Mouse (Mus musculus) left cerebral cortex, adult 2 months (tissue): Measurements from ENCODE around the gene Car7. TPM values are rescaled to one million over a fixed set of nuclear protein-coding genes. Genes with fewer than 3 reads are reported as not detected.
A peak's percentile ranks its signal among the peaks of the same experiment; 100 is the strongest.

Experiments
- DNase-seq, 2 experiments: peaks; one replicate each; pipeline ENCODE4 v3.0.0; 2021 to 2022; ENCODE audit warnings: low spot score in 2 of 2, mixed read lengths in 1 of 2; ENCODE audit errors: extremely low spot score in 1 of 2
- H3K27ac ChIP-seq: fragments of 200-600 bp; 2 replicates; pipeline ENCODE4 v1.8.1; 2022
- H3K4me3 ChIP-seq: fragments of 200-600 bp; 2 replicates; pipeline ENCODE4 v1.8.1; 2022
- CTCF ChIP-seq: fragments of 200-600 bp; IDR thresholded peaks from 2 replicates; pipeline ENCODE4 v1.8.1; 2022; ENCODE audit warnings: antibody characterized with exemption, mild to moderate bottlenecking, moderate library complexity
- intact Hi-C: fragments of 180-260 bp; cut with DNase I; formaldehyde crosslinking; loops from one replicate; pipeline ENCODE4 v1.15.1; 2025
- long read RNA-seq, 2 experiments: library from polyadenylated mRNA; stranded (forward); transcript quantifications; one replicate each; pipeline ENCODE4 v2.0.0; 2021; ENCODE audit warnings: borderline mapping rate in 2 of 2
- total RNA-seq, 2 experiments: library from RNA; stranded (reverse); gene quantifications; 2 replicates each; pipeline ENCODE4 v1.2.3; 2021

The Car7 gene
- total RNA-seq = 10 to 100 TPM; 31.9 to 32.3 TPM
- long read RNA-seq, experiment 1, partial matches to known transcripts = 1 of 13 reads
- long read RNA-seq, experiment 1, other reads (novel, unspliced or antisense) = 5 of 13 reads
- long read RNA-seq, experiment 2, transcript Car7-201 (7 exons, 1,538 nt) = major isoform, 7 of 23 reads
- long read RNA-seq, experiment 2, partial matches to known transcripts = 5 of 23 reads
- long read RNA-seq, experiment 2, other reads (novel, unspliced or antisense) = 8 of 23 reads

DNA sequence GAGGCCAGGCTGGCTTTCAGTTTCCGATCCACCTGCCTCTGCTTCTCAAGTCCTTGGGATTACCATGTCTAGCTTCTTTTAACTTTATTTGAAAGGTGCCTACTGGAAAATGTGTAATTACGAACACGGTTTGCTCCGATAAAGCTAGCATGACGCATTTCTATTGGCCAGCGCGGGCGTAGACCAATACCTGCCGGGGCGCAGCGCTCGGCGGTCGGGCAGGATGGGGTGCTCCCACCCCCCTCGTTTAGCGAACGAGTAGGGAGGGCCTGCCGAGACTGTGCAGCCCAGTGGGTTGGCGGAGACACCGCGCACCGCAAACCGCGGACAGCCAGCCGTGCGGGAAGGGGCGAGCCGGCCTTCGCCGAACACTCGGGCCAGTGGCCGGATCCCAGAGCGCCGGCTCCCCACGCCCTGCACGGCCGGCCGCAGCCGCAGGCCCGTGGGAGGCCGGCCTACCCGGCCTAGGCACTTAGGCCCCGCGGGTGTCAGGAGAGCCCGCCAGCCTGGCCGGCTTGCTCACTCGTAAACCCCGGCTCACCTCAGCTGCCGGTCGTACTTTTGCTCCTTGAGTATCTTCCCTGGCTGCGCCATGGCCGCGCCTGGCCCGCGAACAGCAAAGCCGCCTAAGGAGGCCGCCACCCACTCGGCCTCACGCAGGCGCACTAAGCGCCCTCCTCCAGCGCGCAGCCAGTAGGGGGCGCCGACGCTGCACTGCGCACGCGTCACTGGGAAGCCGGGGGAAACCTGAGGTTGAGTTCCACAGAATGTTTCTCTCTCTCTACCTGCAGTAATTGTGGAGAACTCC, at the start of gene Car7, which contains the start of gene Nae1:
Gene Car7 (plus strand): TSS at position 719 of the 808 bp plus-strand sequence.
Gene Nae1 (minus strand): TSS at position 667 of the 808 bp plus-strand sequence.
- TF ChIP-seq CTCF = peak; percentile 100
- Histone ChIP-seq H3K27ac (peak within 1 kb of the TSS; percentile 95), H3K4me3 (peak within 1 kb of the TSS; percentile 97)
- peak; percentile 93 to 97 for DNase-seq
- intact Hi-C loops = loop anchor here (2.0 kb wide), 1 partner anchor 37 kb away; no protein-coding TSS in a partner anchor

DNA sequence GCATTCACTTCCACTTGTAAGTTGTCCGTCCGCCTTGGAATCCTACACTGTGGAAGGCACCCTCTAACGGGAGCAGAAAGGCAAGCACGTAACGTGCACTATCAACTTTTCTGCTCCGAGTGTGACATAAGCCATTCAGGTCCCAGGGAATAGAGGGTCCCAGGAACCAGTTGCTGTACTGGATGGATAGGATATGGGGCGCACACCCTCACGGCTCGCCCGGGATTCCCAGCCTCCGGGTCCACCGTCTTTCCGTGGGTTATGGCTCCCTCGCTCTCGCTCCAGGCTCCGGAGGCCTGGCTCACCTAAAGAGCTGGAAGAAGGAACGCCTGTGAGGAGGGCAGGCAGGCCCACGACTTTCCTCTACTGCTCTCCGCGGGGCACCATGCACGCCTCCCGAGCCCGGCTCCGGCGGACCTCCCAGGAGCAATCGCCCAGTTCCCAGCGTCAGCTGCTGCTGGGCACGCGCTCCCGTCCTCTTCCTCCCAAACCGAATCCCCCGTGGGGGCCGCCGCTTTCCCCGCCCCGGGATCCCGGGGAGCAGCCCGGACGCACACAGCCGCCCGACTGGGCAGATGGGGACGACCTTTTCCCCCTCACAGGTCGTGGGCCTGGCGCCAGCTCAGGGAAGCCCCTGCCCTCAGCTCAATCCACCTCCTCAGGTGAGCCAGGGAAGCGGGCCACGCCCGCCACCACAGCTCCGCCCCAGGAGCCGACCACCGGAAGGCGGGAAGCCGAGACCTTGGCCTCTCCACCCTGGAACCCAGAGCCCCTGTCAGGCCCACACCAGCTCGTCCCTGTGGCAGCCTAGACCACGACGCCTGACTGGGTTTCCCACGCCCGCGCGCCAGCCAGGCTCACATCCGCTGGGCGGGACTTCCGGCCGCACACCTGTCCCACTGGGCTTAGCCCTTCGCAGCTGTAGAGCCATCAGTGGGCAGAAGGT, 25.2 kb upstream of the Car7 start, which contains the start of gene Terb1:
Gene Terb1 (minus strand): TSS at position 850 of the 946 bp plus-strand sequence.
- intact Hi-C loops = loop anchor here (2.0 to 5.0 kb wide), 2 partner anchors 67 to 167 kb away; partner anchors contain the start of gene Dync1li2
- DNase-seq = peak; percentile 47 to 54
- TF ChIP-seq CTCF = no peak; the same call in 1 of the 2 replicates
- Histone ChIP-seq H3K27ac (peak within 1 kb of the TSS; percentile 85), H3K4me3 (peak within 1 kb of the TSS; percentile 67)

DNA sequence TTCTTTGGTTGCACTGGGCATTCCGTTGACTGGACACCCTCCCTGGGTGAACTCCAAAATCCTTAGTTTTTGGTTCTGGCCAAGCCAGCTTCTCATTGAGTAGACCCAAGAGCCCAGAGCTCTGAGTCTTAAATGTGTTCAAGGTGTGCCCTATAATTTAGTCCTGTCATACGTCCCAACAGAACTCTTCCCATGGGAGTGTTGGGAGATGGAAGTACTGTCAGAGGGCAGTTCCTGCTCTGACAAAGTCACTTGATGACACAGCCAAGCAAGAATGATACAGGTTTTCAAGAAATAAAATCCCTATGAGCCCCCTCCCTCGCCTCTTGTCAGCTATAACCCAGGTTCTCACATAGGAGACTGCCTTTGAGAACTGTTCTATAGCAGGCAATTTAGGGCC, 24.4 kb upstream of the Car7 start:
- H3K4me3 ChIP-seq = no peak overlapping the region; the same call in 1 of the 2 replicates
- TF ChIP-seq CTCF = no peak
- intact Hi-C loops = no loop called here
- no peak for DNase-seq
- H3K27ac ChIP-seq = no peak overlapping the region

DNA sequence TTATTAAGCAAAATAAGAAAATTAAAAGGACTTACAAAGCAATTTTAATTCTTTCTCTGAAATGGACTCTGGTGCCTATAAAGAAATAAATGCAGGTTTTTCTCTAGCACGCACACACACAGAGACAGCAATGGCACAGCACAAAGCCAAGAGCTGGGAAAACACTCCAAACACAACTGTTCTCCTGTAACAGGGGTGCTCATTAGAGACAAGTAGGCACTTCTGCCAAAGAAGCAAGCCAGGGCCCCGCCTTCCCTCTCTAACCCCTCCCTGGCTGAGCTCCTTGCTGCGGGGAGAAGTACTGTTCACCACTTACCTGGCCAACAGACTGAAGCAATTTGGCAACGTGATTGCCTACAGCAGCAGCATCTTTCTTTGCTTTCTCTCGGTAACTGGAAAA, 16.6 kb upstream of the Car7 start:
- intact Hi-C loops = no loop called here
- TF ChIP-seq CTCF = no peak
- H3K4me3 ChIP-seq = no peak overlapping the region
- H3K27ac ChIP-seq = no peak overlapping the region
- DNase-seq = no peak

DNA sequence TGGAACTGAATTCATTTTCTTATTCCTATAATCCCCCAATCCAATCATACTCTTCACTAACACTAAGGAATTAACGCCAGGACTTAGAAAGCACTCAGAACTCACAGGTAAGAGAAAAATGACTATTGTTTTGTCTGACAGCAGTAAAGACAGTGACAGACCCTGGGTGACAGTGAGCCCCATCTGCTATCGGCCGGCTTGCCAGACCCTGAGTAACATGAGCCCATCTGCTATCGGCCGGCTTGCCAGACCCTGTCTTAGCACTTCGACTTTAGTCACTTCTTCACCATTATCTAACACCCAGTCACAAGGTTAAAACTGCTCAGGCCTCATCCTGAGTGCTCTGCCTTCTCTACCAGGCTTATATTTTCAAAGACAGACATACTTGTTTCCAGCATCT, 4.8 kb upstream of the Car7 start:
- intact Hi-C loops = no loop called here
- DNase-seq = no peak
- no peak for TF ChIP-seq CTCF
- Histone ChIP-seq H3K27ac (no peak overlapping the region), H3K4me3 (no peak overlapping the region)

DNA sequence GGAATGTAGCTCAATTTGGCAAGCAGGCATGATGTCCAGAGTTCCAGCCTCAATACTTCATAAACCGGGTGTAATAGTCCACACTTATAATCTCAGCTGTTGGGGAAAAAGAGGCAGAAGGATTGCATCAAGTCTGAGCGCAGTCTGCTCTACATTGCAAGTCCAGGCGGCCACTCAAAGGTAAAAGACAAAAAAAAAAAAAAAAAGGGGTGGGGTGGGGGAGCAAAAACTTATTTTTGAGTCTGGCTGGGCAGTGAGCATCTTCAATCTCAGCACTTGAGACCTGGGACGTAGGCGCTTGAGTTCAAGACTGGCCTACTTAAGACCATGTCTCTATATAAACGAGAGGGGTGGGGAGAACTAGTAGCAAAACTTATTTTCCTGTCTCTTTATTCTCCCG, 938 bp upstream of the Car7 start:
- H3K4me3 ChIP-seq = peak overlapping the region; percentile 97
- no peak overlapping the region; the same call in 1 of the 2 replicates for H3K27ac ChIP-seq
- intact Hi-C loops = no loop called here
- TF ChIP-seq CTCF = no peak
- DNase-seq = no peak

DNA sequence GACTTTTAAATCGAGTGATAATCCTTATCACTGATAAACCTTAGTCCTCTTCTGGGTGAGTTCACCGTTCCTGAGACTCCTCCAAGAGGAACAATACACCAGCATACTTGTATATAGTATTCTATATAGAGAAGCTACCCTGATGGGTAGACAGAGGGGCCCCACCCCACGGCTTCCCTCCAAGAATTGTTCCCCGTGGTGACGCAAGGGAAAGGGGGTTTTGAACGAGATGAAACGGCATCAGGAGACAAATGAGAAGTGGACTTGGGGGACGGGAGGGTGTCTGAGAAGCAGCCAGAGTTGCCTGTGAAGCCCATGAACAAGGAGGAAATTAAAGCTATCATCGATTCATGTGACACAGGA, 271 bp downstream of the Car7 start:
- intact Hi-C loops = loop anchor here (2.0 to 5.0 kb wide), 2 partner anchors 36 to 92 kb away; partner anchors contain the start of gene Dync1li2
- no peak for TF ChIP-seq CTCF
- no peak for DNase-seq

DNA sequence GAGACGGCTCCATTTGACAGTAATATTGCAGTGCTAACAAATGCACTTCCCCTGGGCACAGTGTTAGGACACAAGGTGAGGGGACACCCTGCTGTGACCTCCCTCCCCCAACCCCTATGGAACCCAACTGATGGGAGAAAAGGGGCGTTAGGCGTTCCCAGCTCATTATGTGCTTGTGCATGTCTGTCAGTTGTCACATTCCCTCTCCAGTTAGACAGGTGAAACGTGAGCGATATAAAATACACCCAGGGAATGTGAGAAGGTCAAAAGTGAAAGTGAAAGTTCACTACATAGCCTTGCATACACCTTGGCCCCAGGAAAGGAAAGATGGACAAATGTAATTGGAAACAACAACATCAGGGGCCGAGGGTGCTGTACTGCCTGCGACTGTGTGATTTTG, 889 bp downstream of the Car7 start:
- no peak for TF ChIP-seq CTCF
- intact Hi-C loops = loop anchor here (2.0 to 5.0 kb wide), 2 partner anchors 35 to 93 kb away; partner anchors contain the start of gene Dync1li2
- Histone ChIP-seq H3K27ac (peak overlapping the region; percentile 95), H3K4me3 (peak overlapping the region; percentile 97)
- no peak for DNase-seq

More for the DNA sequence above, 271 bp downstream of the Car7 start:
- peak overlapping the region; percentile 95 for H3K27ac ChIP-seq
- H3K4me3 ChIP-seq = peak overlapping the region; percentile 97

DNA sequence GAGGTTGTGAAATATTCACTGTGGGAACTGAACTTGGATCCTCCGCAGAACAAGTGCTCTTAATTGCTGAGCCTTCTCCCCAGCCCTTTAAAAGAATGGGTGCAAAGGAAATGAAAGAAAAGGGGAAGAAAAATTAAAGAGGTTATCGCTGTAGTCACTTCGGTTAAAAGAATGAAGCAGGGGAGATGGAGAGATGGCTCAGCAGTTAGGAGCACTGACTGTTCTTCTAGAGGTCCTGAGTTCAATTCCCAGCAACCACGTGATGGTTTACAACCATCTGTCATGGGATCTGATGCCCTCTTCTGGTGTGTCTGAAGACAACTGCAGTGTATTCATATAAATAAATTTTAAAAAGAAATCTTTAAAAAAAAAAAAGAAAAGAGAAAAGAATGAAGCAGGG, 1.5 kb downstream of the Car7 start:
- intact Hi-C loops = loop anchor here (5.0 kb wide), 1 partner anchor 94 kb away; the partner anchor contains the start of gene Dync1li2

DNA sequence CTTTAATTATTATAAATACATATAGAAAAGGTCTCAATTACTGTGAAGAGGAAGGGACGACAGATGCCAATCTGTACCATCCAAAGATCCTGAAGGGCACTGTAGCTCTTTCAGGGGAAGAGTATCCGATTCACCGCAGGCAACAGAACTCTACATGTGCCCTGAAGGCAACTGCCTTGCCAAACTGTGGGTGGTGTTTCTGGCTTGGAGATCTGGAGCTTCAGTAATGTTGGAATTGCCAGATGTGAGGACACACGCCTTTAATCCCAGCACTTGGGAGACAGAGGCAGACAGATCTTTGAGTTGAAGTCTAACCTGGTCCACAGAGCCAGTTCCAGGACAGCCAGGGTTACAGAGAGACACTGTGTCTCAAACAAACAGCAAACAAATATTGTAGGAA, 4.4 kb downstream of the Car7 start:
- TF ChIP-seq CTCF = no peak
- Histone ChIP-seq H3K4me3 (no peak overlapping the region), H3K27ac (peak overlapping the region; percentile 98)
- DNase-seq = no peak
- intact Hi-C loops = loop anchor here (5.0 kb wide), 1 partner anchor 97 kb away; the partner anchor contains the start of gene Dync1li2

More for the DNA sequence above, 1.5 kb downstream of the Car7 start:
- Histone ChIP-seq H3K27ac (no peak overlapping the region), H3K4me3 (no peak overlapping the region)
- no peak; the same call in 1 of the 2 replicates for TF ChIP-seq CTCF
- no peak for DNase-seq

DNA sequence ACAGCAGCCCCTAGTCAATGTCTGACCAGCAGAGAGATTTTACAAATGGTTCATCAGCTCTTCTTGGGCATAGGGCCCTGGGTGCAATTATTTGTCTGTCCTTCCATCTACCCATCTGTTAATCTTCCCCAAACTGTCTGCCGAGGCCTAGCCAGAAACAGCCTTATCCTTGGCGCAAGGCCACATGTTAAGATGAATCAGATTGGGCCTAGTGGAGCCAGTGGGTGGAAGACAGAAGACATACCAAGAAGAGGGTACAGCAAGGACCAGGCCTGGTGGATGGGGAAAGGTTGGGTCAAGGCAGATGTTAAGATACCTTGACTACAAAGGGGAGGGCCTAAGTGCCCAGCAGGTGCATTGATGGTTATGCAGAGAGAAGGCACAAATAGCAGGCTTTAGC, 5.1 kb downstream of the Car7 start:
- Histone ChIP-seq H3K4me3 (no peak overlapping the region), H3K27ac (peak overlapping the region; percentile 98)
- intact Hi-C loops = loop anchor here (5.0 kb wide), 1 partner anchor 97 kb away; the partner anchor contains the start of gene Dync1li2
- no peak for TF ChIP-seq CTCF
- peak in 1 of 2 experiments; percentile 58 for DNase-seq
